Mouse (Mus musculus) left cerebral cortex, postnatal 10 days (tissue): Measurements from ENCODE around the gene Mindy4. TPM values are rescaled to one million over a fixed set of nuclear protein-coding genes. Genes with fewer than 3 reads are reported as not detected.

Experiments
- DNase-seq, 2 experiments: peaks; one replicate each; pipeline ENCODE4 v3.0.0; 2021 to 2022; ENCODE audit warnings: low spot score in 2 of 2, mixed read lengths in 1 of 2; ENCODE audit errors: extremely low spot score in 1 of 2
- intact Hi-C: fragments of 180-260 bp; cut with DNase I; formaldehyde crosslinking; loops from one replicate; pipeline ENCODE4 v1.15.1; 2025
- total RNA-seq, 2 experiments: library from RNA; stranded (reverse); gene quantifications; 2 replicates each; pipeline ENCODE4 v1.2.3; 2021

The Mindy4 gene
- total RNA-seq, 2 experiments from 2014 or later, result 11.7 to 12.2 TPM

- no peak for DNase-seq
- intact Hi-C loops, result no loop called here
Measured at GRCm38 (mm10) chr6:55281687-55282086, 78.5 kb downstream of the Mindy4 start.

- intact Hi-C loops, result no loop called here
- DNase-seq, result no peak
Measured at GRCm38 (mm10) chr6:55282348-55282747, 79.2 kb downstream of the Mindy4 start.

- intact Hi-C loops, result no loop called here
- DNase-seq, result no peak
Measured at GRCm38 (mm10) chr6:55285218-55285617, 82.0 kb downstream of the Mindy4 start.

- no peak for DNase-seq
- intact Hi-C loops, result no loop called here
Measured at GRCm38 (mm10) chr6:55288007-55288602, 84.9 kb downstream of the Mindy4 start.

- intact Hi-C loops, result no loop called here
- DNase-seq, result peak in 1 of 2 experiments; percentile 53
Measured at GRCm38 (mm10) chr6:55294549-55295131, 91.5 kb downstream of the Mindy4 start.

- peak in 1 of 2 experiments; percentile 37 for DNase-seq
- intact Hi-C loops, result no loop called here
Measured at GRCm38 (mm10) chr6:55295325-55295724, 92.1 kb downstream of the Mindy4 start.

GRCm38 (mm10) chr6:55299482-55299881 is 96.3 kb downstream of the Mindy4 start:
- intact Hi-C loops, result no loop called here
- DNase-seq, result no peak

GRCm38 (mm10) chr6:55299917-55300316 is 96.7 kb downstream of the Mindy4 start:
- intact Hi-C loops, result no loop called here
- no peak for DNase-seq

- intact Hi-C loops, result no loop called here
- no peak for DNase-seq
Measured at GRCm38 (mm10) chr6:55300704-55301103, 97.5 kb downstream of the Mindy4 start.

GRCm38 (mm10) chr6:55310179-55310578 is 107.0 kb downstream of the Mindy4 start:
- intact Hi-C loops, result no loop called here
- DNase-seq, result no peak

- intact Hi-C loops, result no loop called here
- no peak for DNase-seq
Measured at GRCm38 (mm10) chr6:55311962-55312361, 108.8 kb downstream of the Mindy4 start.

GRCm38 (mm10) chr6:55313893-55314292 is 110.7 kb downstream of the Mindy4 start:
- intact Hi-C loops, result no loop called here

GRCm38 (mm10) chr6:55314628-55315027 is 111.4 kb downstream of the Mindy4 start:
- no peak for DNase-seq
- intact Hi-C loops, result no loop called here

More at GRCm38 (mm10) chr6:55313893-55314292, 110.7 kb downstream of the Mindy4 start:
- DNase-seq, result no peak

GRCm38 (mm10) chr6:55318597-55318996 is 115.4 kb downstream of the Mindy4 start:
- DNase-seq, result no peak
- intact Hi-C loops, result no loop called here

GRCm38 (mm10) chr6:55319585-55320551 is 116.7 kb downstream of the Mindy4 start:
- DNase-seq, result peak in 1 of 2 experiments; percentile 41
- intact Hi-C loops, result no loop called here

- DNase-seq, result no peak
- intact Hi-C loops, result no loop called here
Measured at GRCm38 (mm10) chr6:55320894-55321293, 117.7 kb downstream of the Mindy4 start.

- DNase-seq, result no peak
- intact Hi-C loops, result no loop called here
Measured at GRCm38 (mm10) chr6:55321518-55321917, 118.3 kb downstream of the Mindy4 start.

- no peak for DNase-seq
- intact Hi-C loops, result no loop called here
Measured at GRCm38 (mm10) chr6:55322980-55323379, 119.8 kb downstream of the Mindy4 start.

- no peak for DNase-seq
Measured at GRCm38 (mm10) chr6:55323908-55324634, 120.9 kb downstream of the Mindy4 start.

More at GRCm38 (mm10) chr6:55323908-55324634, 120.9 kb downstream of the Mindy4 start:
- intact Hi-C loops, result no loop called here
